Mouse (Mus musculus) C2C12 (cell line): ENCODE results near the gene Ranbp1.

Experiments
- CTCF ChIP-seq: IDR thresholded peaks from one replicate; pipeline ENCODE4 v1.5.1; 2011; ENCODE audit not compliant: control insufficient read depth, insufficient read depth, insufficient read length
- MAX ChIP-seq: IDR thresholded peaks from one replicate; pipeline ENCODE4 v1.6.1; 2011; ENCODE audit warnings: mild to moderate bottlenecking, control low read depth
- MYOD1 ChIP-seq: IDR thresholded peaks from one replicate; pipeline ENCODE4 v1.6.1; 2011; ENCODE audit warnings: low read depth; ENCODE audit not compliant: control insufficient read depth, insufficient read length

- TF ChIP-seq CTCF (no peak), MYOD1 (no peak), MAX (no peak)
These were observed 17.5 kb downstream of the Ranbp1 start for GRCm38 (mm10) chr16:18231047-18231446.
